Mouse (Mus musculus) cerebellum, adult 2 months (tissue): ENCODE measurements around the gene 1700015F17Rik.

Experiments used
- CTCF ChIP-seq: fragments of 200-500 bp; IDR thresholded peaks from 2 replicates; pipeline ENCODE4 v1.5.1; 2011; ENCODE audit warnings: low read depth, mild to moderate bottlenecking, control low read depth, low read length, moderate library complexity, borderline replicate concordance; ENCODE audit not compliant: insufficient read depth
- POLR2A ChIP-seq: fragments of 200-500 bp; IDR thresholded peaks from 2 replicates; pipeline ENCODE4 v1.6.1; 2011; ENCODE audit warnings: low read length, control low read depth, borderline replicate concordance; ENCODE audit not compliant: insufficient read depth

- TF ChIP-seq CTCF = no peak
- TF ChIP-seq POLR2A = no peak
Observed at GRCm38 (mm10) chr5:5414835-5415234, 64.1 kb downstream of the 1700015F17Rik start.
